Mouse (Mus musculus) intestine, embryonic 15.5 days (tissue): ENCODE results near the gene Ccdc28b. TPM values are rescaled to one million over a fixed set of nuclear protein-coding genes. Genes with fewer than 3 reads are reported as not detected.

Experiments
- ATAC-seq: fragments of 200-750 bp; cut with Nextera tagmentation; 2 replicates; pipeline ENCODE4 v1.8.0; 2017; ENCODE audit warnings: moderate TSS enrichment, moderate library complexity
- H3K27ac ChIP-seq: fragments of 300-500 bp; sonication (generic); 2 replicates; pipeline ENCODE4 v1.5.1; 2015; ENCODE audit warnings: mild to moderate bottlenecking, inconsistent platforms
- H3K27me3 ChIP-seq: fragments of 300-500 bp; sonication (generic); replicated peaks from 2 replicates; pipeline ENCODE4 v1.6.1; 2015; ENCODE audit warnings: inconsistent platforms
- H3K36me3 ChIP-seq: fragments of 300-500 bp; sonication (generic); 2 replicates; pipeline ENCODE4 v1.6.1; 2015; ENCODE audit warnings: inconsistent platforms
- H3K4me1 ChIP-seq: fragments of 300-500 bp; sonication (generic); replicated peaks from 2 replicates; pipeline ENCODE4 v1.6.1; 2015; ENCODE audit warnings: inconsistent platforms
- H3K4me2 ChIP-seq: fragments of 300-500 bp; sonication (generic); replicated peaks from 2 replicates; pipeline ENCODE4 v1.6.1; 2015; ENCODE audit warnings: mild to moderate bottlenecking, inconsistent platforms
- H3K4me3 ChIP-seq: fragments of 300-500 bp; sonication (generic); replicated peaks from 2 replicates; pipeline ENCODE4 v1.5.1; 2015; ENCODE audit warnings: inconsistent platforms
- H3K9ac ChIP-seq: fragments of 300-500 bp; sonication (generic); 2 replicates; pipeline ENCODE4 v1.6.1; 2015; ENCODE audit warnings: inconsistent platforms
- H3K9me3 ChIP-seq: fragments of 300-500 bp; sonication (generic); 2 replicates; pipeline ENCODE4 v1.6.1; 2016; ENCODE audit warnings: inconsistent platforms
- WGBS: fragments of 180-500 bp; shearing (Covaris S2); methylation state at CpG from one replicate; pipeline ENCODE4 v1.1.7; 2015; 5-methylcytosine and 5-hydroxymethylcytosine counted together
- polyA plus RNA-seq: library from polyadenylated mRNA; unstranded; fragments of >200 nt; fragmentation: Nextera tagmentation; extraction: Ambion mirVana; gene quantifications from 2 replicates; pipeline ENCODE4 v1.2.1, GENCODE M21; 2015

The Ccdc28b gene
- polyA plus RNA-seq, 1 experiment from 2014 or later: 37.9 TPM

- no peak; the same call in 1 of the 2 replicates for ATAC-seq
- H3K4me3 ChIP-seq: no peak overlapping the region
- 82% methylated on average over 12 of the region's 12 CpGs for WGBS
- H3K36me3 ChIP-seq: peaks cover 7% of the 10 kb centered on the region
- H3K27me3 ChIP-seq: no peaks in the 10 kb centered on the region
- H3K9me3 ChIP-seq: no peaks in the 10 kb centered on the region
- H3K9ac ChIP-seq: no peak overlapping the region
- no peak overlapping the region for H3K4me2 ChIP-seq
- no peaks in the 10 kb centered on the region for H3K4me1 ChIP-seq
- H3K27ac ChIP-seq: no peak overlapping the region
Measured at GRCm38 (mm10) chr4:129609139-129609631, 14.6 kb downstream of the Ccdc28b start.

GRCm38 (mm10) chr4:129608426-129609025 is 15.2 kb downstream of the Ccdc28b start:
- Histone ChIP-seq H3K4me1 (no peaks in the 10 kb centered on the region), H3K9me3 (no peaks in the 10 kb centered on the region), H3K27ac (no peak overlapping the region; the same call in 1 of the 2 replicates), H3K27me3 (no peaks in the 10 kb centered on the region), H3K4me3 (no peak overlapping the region), H3K9ac (no peak overlapping the region), H3K36me3 (peaks cover 7% of the 10 kb centered on the region), H3K4me2 (no peak overlapping the region)
- 34% methylated on average over 7 of the region's 7 CpGs for WGBS
- ATAC-seq: peak; percentile 92

- Histone ChIP-seq H3K4me2 (peak within 1 kb of the TSS; percentile 72), H3K27ac (peak within 1 kb of the TSS; percentile 78), H3K9ac (peak within 1 kb of the TSS; percentile 90), H3K36me3 (peaks cover 9% of the 10 kb centered on the region), H3K9me3 (no peaks in the 10 kb centered on the region), H3K4me1 (peaks cover 23% of the 10 kb centered on the region), H3K4me3 (peak within 1 kb of the TSS; percentile 89), H3K27me3 (no peaks in the 10 kb centered on the region)
- ATAC-seq: peak; percentile 95
- under 1% methylated on average over 74 of the region's 74 CpGs for WGBS
Measured at GRCm38 (mm10) chr4:129600233-129601158, 23.3 kb downstream of the Ccdc28b start, which contains the start of the genes Eif3i and Tmem234. Eif3i (minus strand) TSS chr4:129600648. Tmem234 (plus strand) TSS chr4:129600668.

GRCm38 (mm10) chr4:129588865-129589264 is 34.9 kb downstream of the Ccdc28b start:
- H3K4me1 ChIP-seq: peaks cover 5% of the 10 kb centered on the region; the same call in 1 of the 2 replicates
- no peak for ATAC-seq
- WGBS: 60% methylated on average over 4 of the region's 4 CpGs
- H3K36me3 ChIP-seq: peaks cover 23% of the 10 kb centered on the region
- no peak overlapping the region for H3K27ac ChIP-seq
- H3K4me3 ChIP-seq: no peak overlapping the region
- H3K9me3 ChIP-seq: no peaks in the 10 kb centered on the region
- no peak overlapping the region for H3K9ac ChIP-seq
- no peaks in the 10 kb centered on the region for H3K27me3 ChIP-seq
- no peak overlapping the region for H3K4me2 ChIP-seq

DNA sequence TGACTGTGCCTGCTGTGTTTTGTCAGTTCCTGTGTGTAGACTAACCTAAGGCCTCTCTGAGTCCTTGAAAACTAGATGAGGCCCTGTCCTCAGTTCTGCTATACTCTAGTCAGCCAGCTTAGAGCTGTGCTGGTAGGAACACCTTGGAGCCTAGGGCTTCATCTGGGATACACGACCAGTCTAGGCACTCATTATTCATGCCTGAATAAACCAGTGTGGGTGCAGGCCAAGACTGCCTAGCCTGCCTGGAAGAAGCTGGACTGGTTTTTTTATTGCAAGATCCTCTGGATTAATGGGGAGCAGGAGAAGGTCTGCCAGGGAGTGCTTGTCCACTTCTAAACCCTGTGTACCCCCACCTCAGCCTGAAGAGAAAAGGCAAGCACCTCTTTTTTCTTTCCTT is 36.8 kb downstream of the Ccdc28b start:
- WGBS: 48% methylated on average over 1 of the region's 1 CpGs
- Histone ChIP-seq H3K9me3 (no peaks in the 10 kb centered on the region), H3K36me3 (peaks cover 8% of the 10 kb centered on the region), H3K4me1 (peaks cover 5% of the 10 kb centered on the region; the same call in 1 of the 2 replicates), H3K9ac (no peak overlapping the region), H3K27ac (no peak overlapping the region), H3K27me3 (no peaks in the 10 kb centered on the region), H3K4me3 (no peak overlapping the region), H3K4me2 (no peak overlapping the region)
- ATAC-seq: no peak

DNA sequence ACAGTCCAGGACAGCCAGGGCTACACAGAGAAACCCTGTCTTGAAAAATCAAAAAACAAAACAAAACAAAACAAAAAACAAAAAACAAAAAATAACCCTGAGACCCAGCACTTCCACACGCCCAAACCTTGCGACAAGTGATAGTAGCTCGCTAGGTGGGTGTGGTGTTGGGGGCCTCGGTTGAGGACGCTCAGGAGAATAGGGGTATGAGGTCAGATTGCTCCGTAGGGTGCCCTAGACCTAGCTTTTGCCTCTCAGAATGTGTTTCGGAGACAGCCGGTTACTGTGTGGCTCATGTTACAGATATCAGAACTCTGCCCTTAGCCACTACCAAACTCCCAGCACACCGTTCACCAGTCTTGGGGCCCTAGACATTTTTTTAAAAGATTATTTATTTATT is 38.0 kb downstream of the Ccdc28b start:
- Histone ChIP-seq H3K9me3 (no peaks in the 10 kb centered on the region), H3K4me3 (no peak overlapping the region), H3K4me2 (peak overlapping the region; percentile 85), H3K27ac (no peak overlapping the region), H3K9ac (0 out of 2 replicates have a peak overlapping the region, but pooled peaks have one; percentile 39), H3K4me1 (peaks cover 5% of the 10 kb centered on the region; the same call in 1 of the 2 replicates), H3K27me3 (no peaks in the 10 kb centered on the region), H3K36me3 (no peaks in the 10 kb centered on the region)
- ATAC-seq: peak; percentile 1; the same call in 1 of the 2 replicates
- WGBS: 80% methylated on average over 9 of the region's 9 CpGs

- H3K4me2 ChIP-seq: peak overlapping the region; percentile 85
- no peaks in the 10 kb centered on the region for H3K36me3 ChIP-seq
- H3K9me3 ChIP-seq: no peaks in the 10 kb centered on the region
- peak overlapping the region; percentile 68 for H3K27ac ChIP-seq
- peak overlapping the region; percentile 39 for H3K9ac ChIP-seq
- peak overlapping the region; percentile 47 for H3K4me3 ChIP-seq
- peaks cover 5% of the 10 kb centered on the region; the same call in 1 of the 2 replicates for H3K4me1 ChIP-seq
- 2% methylated on average over 36 of the region's 36 CpGs for WGBS
- ATAC-seq: peak; percentile 83
- no peaks in the 10 kb centered on the region for H3K27me3 ChIP-seq
Measured at GRCm38 (mm10) chr4:129584884-129585608, 38.7 kb downstream of the Ccdc28b start.

DNA sequence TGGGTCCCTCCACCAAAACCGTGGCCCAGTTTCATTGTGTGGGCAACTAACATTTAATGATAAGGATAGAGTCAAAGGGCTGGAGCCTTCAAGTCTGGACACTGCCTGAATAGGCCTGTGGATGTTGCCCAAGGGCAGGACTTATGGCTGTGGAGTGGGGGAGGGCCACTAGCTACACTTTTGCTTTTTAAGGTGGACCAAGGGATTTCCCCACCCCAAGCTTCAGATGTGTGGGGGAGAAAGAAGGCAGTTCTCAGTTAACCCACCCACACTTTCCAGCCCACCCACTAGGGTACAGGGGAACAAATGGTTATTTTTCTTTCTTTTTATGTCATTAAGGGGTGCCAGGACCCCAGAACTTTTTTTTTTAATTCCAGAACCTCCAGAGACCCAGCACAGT is 39.4 kb downstream of the Ccdc28b start:
- no peak overlapping the region; the same call in 1 of the 2 replicates for H3K4me3 ChIP-seq
- H3K36me3 ChIP-seq: no peaks in the 10 kb centered on the region
- peak overlapping the region; percentile 85 for H3K4me2 ChIP-seq
- peak overlapping the region; percentile 39 for H3K9ac ChIP-seq
- WGBS: 71% methylated on average over 1 of the region's 1 CpGs
- no peak overlapping the region; the same call in 1 of the 2 replicates for H3K27ac ChIP-seq
- peaks cover 5% of the 10 kb centered on the region; the same call in 1 of the 2 replicates for H3K4me1 ChIP-seq
- no peaks in the 10 kb centered on the region for H3K27me3 ChIP-seq
- no peaks in the 10 kb centered on the region for H3K9me3 ChIP-seq
- ATAC-seq: no peak

DNA sequence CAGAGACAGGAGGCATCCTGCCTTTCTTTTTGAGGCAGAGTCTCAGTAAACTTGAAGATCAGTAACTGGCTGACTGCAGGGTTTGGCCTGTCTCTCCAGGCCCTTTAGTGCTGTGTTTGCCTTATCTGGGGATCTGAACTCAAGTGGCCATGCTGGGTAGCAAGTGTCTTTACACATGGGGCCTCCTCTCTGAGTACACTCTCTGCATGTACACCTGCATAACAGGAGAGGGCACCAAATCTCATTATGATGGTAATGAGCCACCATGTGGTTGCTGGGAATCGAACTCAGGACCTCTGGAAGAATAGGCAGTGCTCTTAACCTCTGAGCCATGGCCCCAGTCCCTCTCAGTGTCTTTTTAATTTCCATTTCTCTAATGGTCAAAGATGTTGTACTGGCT is 41.5 kb downstream of the Ccdc28b start:
- H3K36me3 ChIP-seq: no peaks in the 10 kb centered on the region
- no peak overlapping the region for H3K4me2 ChIP-seq
- no peaks in the 10 kb centered on the region for H3K9me3 ChIP-seq
- no peak for ATAC-seq
- H3K27ac ChIP-seq: no peak overlapping the region
- no peak overlapping the region for H3K4me3 ChIP-seq
- H3K9ac ChIP-seq: no peak overlapping the region
- peaks cover 5% of the 10 kb centered on the region; the same call in 1 of the 2 replicates for H3K4me1 ChIP-seq
- 86% methylated on average over 1 of the region's 1 CpGs for WGBS
- H3K27me3 ChIP-seq: no peaks in the 10 kb centered on the region

GRCm38 (mm10) chr4:129580347-129580746 is 43.4 kb downstream of the Ccdc28b start:
- Histone ChIP-seq H3K27ac (no peak overlapping the region), H3K4me2 (no peak overlapping the region), H3K27me3 (no peaks in the 10 kb centered on the region), H3K36me3 (no peaks in the 10 kb centered on the region), H3K9me3 (no peaks in the 10 kb centered on the region), H3K4me1 (peaks cover 8% of the 10 kb centered on the region; the same call in 1 of the 2 replicates), H3K4me3 (no peak overlapping the region), H3K9ac (no peak overlapping the region)
- no peak for ATAC-seq
- WGBS: 54% methylated on average over 7 of the region's 7 CpGs

DNA sequence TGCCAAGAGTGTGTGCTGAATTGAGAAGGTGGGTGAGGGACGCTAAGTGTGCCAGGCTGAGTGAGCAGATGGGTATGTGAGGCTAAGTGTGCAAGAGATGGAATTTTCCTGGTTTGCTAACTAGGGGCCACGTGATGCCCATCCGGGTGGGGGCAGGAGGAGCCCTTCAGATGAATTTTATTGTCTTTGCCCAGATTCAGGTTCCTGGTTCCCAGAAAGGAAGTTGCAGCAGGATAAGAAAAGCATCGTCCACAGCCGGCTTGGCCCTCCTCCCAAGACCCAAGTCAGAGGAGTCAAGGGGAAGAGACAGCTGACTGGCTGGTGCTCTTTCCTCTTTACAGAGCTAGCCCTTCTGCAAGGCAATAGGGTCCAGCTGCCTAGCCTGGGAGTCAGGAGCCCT is 45.3 kb downstream of the Ccdc28b start, which contains the start of gene Fam167b:
TSS of gene Fam167b (minus strand) at position 84 of the 400 bp plus-strand sequence.
- Histone ChIP-seq H3K9me3 (no peaks in the 10 kb centered on the region), H3K4me1 (0 out of 2 replicates have a peak, but pooled peaks cover 3% of the 10 kb centered on the region), H3K9ac (no peak within 1 kb of the TSS), H3K27ac (no peak within 1 kb of the TSS), H3K4me3 (no peak within 1 kb of the TSS), H3K36me3 (no peaks in the 10 kb centered on the region), H3K4me2 (no peak within 1 kb of the TSS), H3K27me3 (no peaks in the 10 kb centered on the region)
- no peak for ATAC-seq
- WGBS: 87% methylated on average over 5 of the region's 5 CpGs
